Mouse (Mus musculus): ENCODE measurements around the gene Mettl26.

The Mettl26 gene

GRCm38 (mm10) chr17:25837076-25837410 lies 37.8 kb upstream of the Mettl26 start, which contains the start of gene Rhbdl1:
Rhbdl1 (minus strand) TSS chr17:25837295.
- DNase-seq (ENCODE audit: low read depth, low spot score): no peak

- DNase-seq (ENCODE audit: low read depth, low spot score): no peak
Measured at GRCm38 (mm10) chr17:25837533-25837932, 37.3 kb upstream of the Mettl26 start.

GRCm38 (mm10) chr17:25838904-25839303 lies 36.0 kb upstream of the Mettl26 start:
- no peak for DNase-seq (ENCODE audit: low read depth, low spot score)

GRCm38 (mm10) chr17:25839455-25840235 lies 35.2 kb upstream of the Mettl26 start:
- DNase-seq (ENCODE audit: low read depth, low spot score): no peak

- DNase-seq (ENCODE audit: low read depth, low spot score): no peak
Measured at GRCm38 (mm10) chr17:25840519-25840918, 34.4 kb upstream of the Mettl26 start.

GRCm38 (mm10) chr17:25841117-25841880 lies 33.6 kb upstream of the Mettl26 start, which contains the start of gene Gm20683:
Gm20683 (minus strand) TSS chr17:25841763.
- no peak for DNase-seq (ENCODE audit: low read depth, low spot score)

- DNase-seq (ENCODE audit: low read depth, low spot score): no peak
Measured at GRCm38 (mm10) chr17:25842509-25842908, 32.4 kb upstream of the Mettl26 start.

GRCm38 (mm10) chr17:25843122-25843521 lies 31.8 kb upstream of the Mettl26 start:
- no peak for DNase-seq (ENCODE audit: low read depth, low spot score)

GRCm38 (mm10) chr17:25843636-25844395 lies 31.1 kb upstream of the Mettl26 start:
- no peak for DNase-seq (ENCODE audit: low read depth, low spot score)

GRCm38 (mm10) chr17:25844396-25844901 lies 30.4 kb upstream of the Mettl26 start, which contains the start of gene Rhot2:
Rhot2 (minus strand) TSS chr17:25844851.
- DNase-seq (ENCODE audit: low read depth, low spot score): peak; percentile 86

- no peak for DNase-seq (ENCODE audit: low read depth, low spot score)
Measured at GRCm38 (mm10) chr17:25860229-25860628, 14.6 kb upstream of the Mettl26 start.

- DNase-seq (ENCODE audit: low read depth, low spot score): peak; percentile 84
Measured at GRCm38 (mm10) chr17:25860832-25861703, 13.8 kb upstream of the Mettl26 start, which contains the start of gene Wdr90. Wdr90 (minus strand) TSS chr17:25861501.

- DNase-seq (ENCODE audit: low read depth, low spot score): no peak
Measured at GRCm38 (mm10) chr17:25861704-25862612, 12.9 kb upstream of the Mettl26 start.

GRCm38 (mm10) chr17:25863681-25864080 lies 11.2 kb upstream of the Mettl26 start:
- DNase-seq (ENCODE audit: low read depth, low spot score): no peak

- DNase-seq (ENCODE audit: low read depth, low spot score): no peak
Measured at GRCm38 (mm10) chr17:25864311-25864710, 10.6 kb upstream of the Mettl26 start.

GRCm38 (mm10) chr17:25865288-25865687 lies 9.6 kb upstream of the Mettl26 start:
- DNase-seq (ENCODE audit: low read depth, low spot score): no peak

- DNase-seq (ENCODE audit: low read depth, low spot score): no peak
Measured at GRCm38 (mm10) chr17:25866172-25866571, 8.7 kb upstream of the Mettl26 start.

GRCm38 (mm10) chr17:25867509-25867835 lies 7.4 kb upstream of the Mettl26 start:
- no peak for DNase-seq (ENCODE audit: low read depth, low spot score)

- no peak for DNase-seq (ENCODE audit: low read depth, low spot score)
Measured at GRCm38 (mm10) chr17:25867836-25868600, 6.9 kb upstream of the Mettl26 start.

All from retina, adult 2 months (tissue).